Mouse (Mus musculus): ENCODE results near the gene Lrrc4b. TPM values are rescaled to one million over a fixed set of nuclear protein-coding genes. Genes with fewer than 3 reads are reported as not detected.

The Lrrc4b gene
- polyA plus RNA-seq, 1 experiment from 2014 or later, result 2.1 TPM

GRCm38 (mm10) chr7:44446070-44446855 lies 17.4 kb downstream of the Lrrc4b start:
- 38% methylated on average over 12 of the region's 12 CpGs for WGBS
- 0 out of 2 replicates have a peak, but pooled peaks cover 7% of the 10 kb centered on the region for H3K4me1 ChIP-seq (ENCODE audit: control insufficient read depth, insufficient read depth, low read length)
- H3K27ac ChIP-seq (ENCODE audit: low read length), result no peak overlapping the region
- H3K4me2 ChIP-seq (replicated peaks; ENCODE audit: low read depth, low read length), result no peak overlapping the region
- no peaks in the 10 kb centered on the region for H3K9me3 ChIP-seq (ENCODE audit: control insufficient read depth, low read depth, low read length)
- no peak overlapping the region for H3K9ac ChIP-seq (replicated peaks; ENCODE audit: low read depth, low read length)
- H3K36me3 ChIP-seq (ENCODE audit: control insufficient read depth, insufficient read depth, low read length), result no peaks in the 10 kb centered on the region
- no peak for ATAC-seq (ENCODE audit: insufficient number of reproducible peaks, insufficient read depth, low FRiP score, low read depth)
- peaks cover 44% of the 10 kb centered on the region for H3K27me3 ChIP-seq (ENCODE audit: control insufficient read depth, insufficient read depth, low read length)
- H3K4me3 ChIP-seq (ENCODE audit: low read depth, low read length), result no peak overlapping the region

DNA sequence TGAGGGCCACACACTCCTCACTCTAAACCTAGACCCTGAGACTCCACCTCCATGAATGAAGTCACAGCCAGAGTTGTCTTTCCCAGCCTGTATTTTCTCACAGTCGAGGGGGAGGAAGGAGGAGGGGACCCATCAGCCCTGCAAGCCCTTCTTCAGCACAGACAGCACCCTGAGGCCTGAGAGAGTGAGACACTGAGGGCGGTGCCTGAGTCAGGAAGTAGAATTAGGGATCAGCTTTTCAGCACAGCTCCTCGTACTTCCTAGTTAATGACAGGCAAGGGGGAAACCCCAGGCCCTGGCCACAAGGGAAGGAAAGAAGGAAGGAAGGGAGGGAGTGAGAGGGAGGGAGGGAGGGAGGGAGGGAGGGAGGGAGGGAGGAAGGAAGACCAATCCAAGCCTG lies 24.4 kb downstream of the Lrrc4b start:
- 10% methylated on average over 3 of the region's 3 CpGs for WGBS
- no peaks in the 10 kb centered on the region for H3K9me3 ChIP-seq (ENCODE audit: control insufficient read depth, low read depth, low read length)
- H3K36me3 ChIP-seq (ENCODE audit: control insufficient read depth, insufficient read depth, low read length), result no peaks in the 10 kb centered on the region
- H3K4me1 ChIP-seq (ENCODE audit: control insufficient read depth, insufficient read depth, low read length), result no peaks in the 10 kb centered on the region
- H3K4me3 ChIP-seq (ENCODE audit: low read depth, low read length), result no peak overlapping the region
- no peak overlapping the region for H3K27ac ChIP-seq (ENCODE audit: low read length)
- peak; percentile 42; the same call in 1 of the 2 replicates for ATAC-seq (ENCODE audit: insufficient number of reproducible peaks, insufficient read depth, low FRiP score, low read depth)
- H3K27me3 ChIP-seq (ENCODE audit: control insufficient read depth, insufficient read depth, low read length), result no peaks in the 10 kb centered on the region
- H3K4me2 ChIP-seq (replicated peaks; ENCODE audit: low read depth, low read length), result no peak overlapping the region
- H3K9ac ChIP-seq (replicated peaks; ENCODE audit: low read depth, low read length), result no peak overlapping the region

GRCm38 (mm10) chr7:44456302-44456701 lies 27.5 kb downstream of the Lrrc4b start:
- 78% methylated on average over 1 of the region's 1 CpGs for WGBS
- no peak overlapping the region for H3K9ac ChIP-seq (replicated peaks; ENCODE audit: low read depth, low read length)
- H3K4me2 ChIP-seq (replicated peaks; ENCODE audit: low read depth, low read length), result no peak overlapping the region
- ATAC-seq (ENCODE audit: insufficient number of reproducible peaks, insufficient read depth, low FRiP score, low read depth), result no peak
- peaks cover 8% of the 10 kb centered on the region for H3K27me3 ChIP-seq (ENCODE audit: control insufficient read depth, insufficient read depth, low read length)
- no peaks in the 10 kb centered on the region for H3K9me3 ChIP-seq (ENCODE audit: control insufficient read depth, low read depth, low read length)
- H3K4me3 ChIP-seq (ENCODE audit: low read depth, low read length), result no peak overlapping the region
- H3K36me3 ChIP-seq (ENCODE audit: control insufficient read depth, insufficient read depth, low read length), result no peaks in the 10 kb centered on the region
- H3K27ac ChIP-seq (ENCODE audit: low read length), result no peak overlapping the region
- H3K4me1 ChIP-seq (ENCODE audit: control insufficient read depth, insufficient read depth, low read length), result no peaks in the 10 kb centered on the region

DNA sequence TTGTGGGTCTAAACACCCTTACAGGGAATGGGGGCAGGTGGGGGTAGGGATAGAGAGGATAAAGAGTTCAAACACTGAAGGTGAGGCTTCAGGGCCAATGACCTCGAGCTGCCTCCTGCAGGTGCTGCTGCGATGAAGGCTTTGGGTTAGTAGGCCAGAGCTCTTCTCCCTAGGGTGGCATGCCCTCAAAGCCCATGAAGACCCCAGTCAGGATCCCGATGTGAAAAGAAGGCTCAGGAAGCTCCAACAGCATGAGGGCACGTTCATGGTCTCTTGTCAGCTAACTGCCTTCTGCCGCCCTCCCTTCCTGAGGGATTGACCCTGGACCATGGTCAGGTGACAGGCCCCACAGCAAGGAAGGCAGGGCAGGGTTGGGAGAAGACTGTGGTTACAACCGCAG lies 31.2 kb downstream of the Lrrc4b start:
- H3K4me1 ChIP-seq (ENCODE audit: control insufficient read depth, insufficient read depth, low read length), result no peaks in the 10 kb centered on the region
- no peak overlapping the region for H3K4me2 ChIP-seq (replicated peaks; ENCODE audit: low read depth, low read length)
- no peaks in the 10 kb centered on the region for H3K9me3 ChIP-seq (ENCODE audit: control insufficient read depth, low read depth, low read length)
- H3K36me3 ChIP-seq (ENCODE audit: control insufficient read depth, insufficient read depth, low read length), result no peaks in the 10 kb centered on the region
- H3K9ac ChIP-seq (replicated peaks; ENCODE audit: low read depth, low read length), result no peak overlapping the region
- no peak overlapping the region for H3K27ac ChIP-seq (ENCODE audit: low read length)
- WGBS, result 70% methylated on average over 6 of the region's 6 CpGs
- H3K4me3 ChIP-seq (ENCODE audit: low read depth, low read length), result no peak overlapping the region
- peaks cover 32% of the 10 kb centered on the region for H3K27me3 ChIP-seq (ENCODE audit: control insufficient read depth, insufficient read depth, low read length)
- no peak for ATAC-seq (ENCODE audit: insufficient number of reproducible peaks, insufficient read depth, low FRiP score, low read depth)

DNA sequence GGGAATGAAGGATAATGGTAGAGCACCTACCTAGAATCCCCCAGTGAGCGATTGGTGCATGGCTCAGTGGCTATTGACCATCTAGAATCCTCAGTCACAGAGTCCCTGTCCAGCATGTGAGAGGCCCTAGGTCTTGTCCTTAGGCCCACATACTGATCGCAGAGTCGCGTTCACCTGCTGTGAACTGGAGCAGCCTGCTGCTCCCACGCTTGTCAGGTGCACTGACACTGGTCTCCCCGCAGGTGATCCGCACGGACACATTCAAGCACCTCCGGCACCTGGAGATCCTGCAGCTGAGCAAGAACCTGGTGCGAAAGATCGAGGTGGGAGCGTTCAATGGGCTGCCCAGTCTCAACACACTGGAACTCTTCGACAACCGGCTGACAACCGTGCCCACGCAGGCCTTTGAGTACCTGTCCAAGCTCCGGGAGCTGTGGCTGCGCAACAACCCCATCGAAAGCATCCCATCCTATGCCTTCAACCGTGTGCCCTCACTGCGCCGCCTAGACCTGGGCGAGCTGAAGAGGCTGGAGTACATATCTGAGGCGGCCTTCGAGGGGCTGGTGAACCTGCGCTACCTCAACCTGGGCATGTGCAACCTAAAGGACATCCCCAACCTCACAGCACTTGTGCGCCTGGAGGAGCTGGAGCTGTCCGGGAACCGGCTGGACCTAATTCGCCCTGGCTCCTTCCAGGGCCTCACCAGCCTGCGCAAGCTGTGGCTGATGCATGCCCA lies 32.1 kb downstream of the Lrrc4b start:
- H3K27me3 ChIP-seq (ENCODE audit: control insufficient read depth, insufficient read depth, low read length), result peaks cover 32% of the 10 kb centered on the region
- H3K9me3 ChIP-seq (ENCODE audit: control insufficient read depth, low read depth, low read length), result no peaks in the 10 kb centered on the region
- 72% methylated on average over 31 of the region's 31 CpGs for WGBS
- no peak overlapping the region for H3K27ac ChIP-seq (ENCODE audit: low read length)
- ATAC-seq (ENCODE audit: insufficient number of reproducible peaks, insufficient read depth, low FRiP score, low read depth), result no peak
- no peaks in the 10 kb centered on the region for H3K4me1 ChIP-seq (ENCODE audit: control insufficient read depth, insufficient read depth, low read length)
- no peak overlapping the region for H3K4me3 ChIP-seq (ENCODE audit: low read depth, low read length)
- H3K9ac ChIP-seq (replicated peaks; ENCODE audit: low read depth, low read length), result no peak overlapping the region
- H3K4me2 ChIP-seq (replicated peaks; ENCODE audit: low read depth, low read length), result no peak overlapping the region
- no peaks in the 10 kb centered on the region for H3K36me3 ChIP-seq (ENCODE audit: control insufficient read depth, insufficient read depth, low read length)

DNA sequence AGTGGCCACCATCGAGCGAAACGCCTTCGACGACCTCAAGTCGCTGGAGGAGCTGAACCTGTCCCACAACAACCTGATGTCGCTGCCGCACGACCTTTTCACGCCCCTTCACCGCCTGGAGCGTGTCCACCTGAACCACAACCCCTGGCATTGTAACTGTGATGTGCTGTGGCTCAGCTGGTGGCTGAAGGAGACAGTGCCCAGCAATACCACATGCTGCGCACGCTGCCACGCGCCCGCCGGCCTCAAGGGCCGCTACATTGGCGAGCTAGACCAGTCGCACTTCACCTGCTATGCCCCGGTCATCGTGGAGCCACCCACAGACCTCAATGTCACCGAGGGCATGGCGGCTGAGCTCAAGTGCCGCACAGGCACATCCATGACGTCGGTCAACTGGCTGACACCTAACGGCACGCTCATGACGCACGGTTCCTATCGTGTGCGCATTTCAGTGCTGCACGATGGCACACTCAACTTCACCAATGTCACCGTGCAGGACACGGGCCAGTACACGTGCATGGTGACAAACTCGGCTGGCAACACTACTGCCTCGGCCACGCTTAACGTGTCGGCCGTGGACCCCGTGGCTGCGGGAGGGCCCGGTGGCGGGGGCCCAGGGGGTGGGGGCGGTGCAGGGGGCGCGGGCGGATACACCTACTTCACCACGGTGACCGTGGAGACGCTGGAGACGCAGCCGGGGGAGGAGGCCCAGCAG lies 32.8 kb downstream of the Lrrc4b start:
- no peaks in the 10 kb centered on the region for H3K4me1 ChIP-seq (ENCODE audit: control insufficient read depth, insufficient read depth, low read length)
- H3K27me3 ChIP-seq (ENCODE audit: control insufficient read depth, insufficient read depth, low read length), result peaks cover 32% of the 10 kb centered on the region
- no peak for ATAC-seq (ENCODE audit: insufficient number of reproducible peaks, insufficient read depth, low FRiP score, low read depth)
- 51% methylated on average over 57 of the region's 57 CpGs for WGBS
- no peak overlapping the region for H3K27ac ChIP-seq (ENCODE audit: low read length)
- no peaks in the 10 kb centered on the region for H3K9me3 ChIP-seq (ENCODE audit: control insufficient read depth, low read depth, low read length)
- no peaks in the 10 kb centered on the region for H3K36me3 ChIP-seq (ENCODE audit: control insufficient read depth, insufficient read depth, low read length)
- H3K4me2 ChIP-seq (replicated peaks; ENCODE audit: low read depth, low read length), result no peak overlapping the region; the same call in 1 of the 2 replicates
- no peak overlapping the region; the same call in 1 of the 2 replicates for H3K4me3 ChIP-seq (ENCODE audit: low read depth, low read length)
- H3K9ac ChIP-seq (replicated peaks; ENCODE audit: low read depth, low read length), result no peak overlapping the region

- Histone ChIP-seq H3K4me1 (ENCODE audit: control insufficient read depth, insufficient read depth, low read length) (peaks cover 2% of the 10 kb centered on the region; the same call in 1 of the 2 replicates), H3K9ac (replicated peaks; ENCODE audit: low read depth, low read length) (no peak overlapping the region), H3K36me3 (ENCODE audit: control insufficient read depth, insufficient read depth, low read length) (no peaks in the 10 kb centered on the region), H3K4me2 (replicated peaks; ENCODE audit: low read depth, low read length) (peak overlapping the region; percentile 39), H3K4me3 (ENCODE audit: low read depth, low read length) (peak overlapping the region; percentile 24), H3K27ac (ENCODE audit: low read length) (no peak overlapping the region), H3K9me3 (ENCODE audit: control insufficient read depth, low read depth, low read length) (no peaks in the 10 kb centered on the region), H3K27me3 (ENCODE audit: control insufficient read depth, insufficient read depth, low read length) (peaks cover 32% of the 10 kb centered on the region)
- WGBS, result 14% methylated on average over 77 of the region's 77 CpGs
- no peak for ATAC-seq (ENCODE audit: insufficient number of reproducible peaks, insufficient read depth, low FRiP score, low read depth)
Measured at GRCm38 (mm10) chr7:44462218-44463055, 33.6 kb downstream of the Lrrc4b start.

DNA sequence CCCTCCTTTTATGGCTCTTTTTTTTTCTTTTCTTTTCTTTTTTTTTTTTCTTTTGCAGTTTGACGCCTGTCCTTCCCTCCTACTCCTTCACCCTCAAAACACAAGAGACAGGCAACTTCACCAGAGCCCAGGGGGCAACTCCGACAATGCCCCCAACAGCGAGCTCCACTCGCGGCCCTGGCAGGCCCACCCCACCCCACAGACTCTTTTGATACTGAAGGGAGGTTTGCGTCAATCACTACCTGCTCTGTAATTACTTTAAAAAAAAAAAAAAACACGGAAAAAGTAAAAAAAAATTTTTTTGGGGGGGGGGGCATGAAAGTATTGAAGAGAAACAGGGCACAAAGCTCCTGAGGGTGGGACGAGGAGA lies 34.2 kb downstream of the Lrrc4b start:
- H3K4me3 ChIP-seq (ENCODE audit: low read depth, low read length), result no peak overlapping the region
- no peak overlapping the region for H3K27ac ChIP-seq (ENCODE audit: low read length)
- ATAC-seq (ENCODE audit: insufficient number of reproducible peaks, insufficient read depth, low FRiP score, low read depth), result no peak
- no peak overlapping the region for H3K4me2 ChIP-seq (replicated peaks; ENCODE audit: low read depth, low read length)
- peaks cover 32% of the 10 kb centered on the region for H3K27me3 ChIP-seq (ENCODE audit: control insufficient read depth, insufficient read depth, low read length)
- H3K9me3 ChIP-seq (ENCODE audit: control insufficient read depth, low read depth, low read length), result no peaks in the 10 kb centered on the region
- peaks cover 4% of the 10 kb centered on the region; the same call in 1 of the 2 replicates for H3K4me1 ChIP-seq (ENCODE audit: control insufficient read depth, insufficient read depth, low read length)
- H3K36me3 ChIP-seq (ENCODE audit: control insufficient read depth, insufficient read depth, low read length), result no peaks in the 10 kb centered on the region
- 26% methylated on average over 8 of the region's 8 CpGs for WGBS
- H3K9ac ChIP-seq (replicated peaks; ENCODE audit: low read depth, low read length), result no peak overlapping the region

Data from stomach, embryonic 14.5 days (tissue).